Mouse (Mus musculus) urinary bladder, postnatal 36 days (tissue): ENCODE results near the gene Gm3532.
"Not testable (repeated sequence)": the region's sequence is repeated elsewhere in the genome, so short reads cannot be mapped to it uniquely, and the experiment has no call there.

ENCODE experiments used
- DNase-seq, 2 experiments: peaks; one replicate each; pipeline ENCODE4 v3.0.0; 2022; ENCODE audit warnings: low spot score in 2 of 2, mixed read lengths in 1 of 2

Gm3532 gene

GRCm38 (mm10) chr14:5538196-5538595 is at the start of gene Gm3532:
Gm3532 (plus strand) TSS chr14:5538496.
- DNase-seq, result not testable (repeated sequence)

DNA sequence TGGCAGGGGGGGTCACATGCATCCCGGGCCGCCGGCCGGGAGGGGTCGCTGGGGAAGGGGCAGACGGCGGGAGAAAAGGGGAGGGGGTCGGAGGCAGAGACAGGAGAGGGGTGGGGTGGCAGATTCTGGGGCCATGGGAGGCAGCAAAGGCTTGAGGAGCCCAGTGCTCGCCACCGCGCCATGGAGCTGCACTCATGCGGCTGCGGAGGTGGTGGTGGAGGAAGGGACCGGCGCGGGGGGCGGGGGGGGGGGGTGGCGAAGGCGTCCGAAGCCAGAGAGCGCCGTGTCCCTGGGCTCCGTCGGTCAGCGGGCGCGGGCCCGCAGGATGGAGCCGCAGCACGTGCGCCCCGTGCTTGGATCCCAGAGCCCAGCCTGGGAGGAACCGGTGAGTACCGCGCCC is 36.9 kb upstream of the Gm3532 start, which contains the start of gene Gm3488:
Gene Gm3488, plus strand, starts transcription at position 301 of the 400 bp plus-strand sequence.
- DNase-seq, result not testable (repeated sequence)
